Mouse (Mus musculus) A20 (cell line): Measurements from ENCODE around the gene Phospho2.

Source experiments
- DNase-seq: peaks from one replicate; pipeline ENCODE4 v3.0.0-alpha.2; 2011; ENCODE audit warnings: low read depth, low spot score

Phospho2 gene

DNA sequence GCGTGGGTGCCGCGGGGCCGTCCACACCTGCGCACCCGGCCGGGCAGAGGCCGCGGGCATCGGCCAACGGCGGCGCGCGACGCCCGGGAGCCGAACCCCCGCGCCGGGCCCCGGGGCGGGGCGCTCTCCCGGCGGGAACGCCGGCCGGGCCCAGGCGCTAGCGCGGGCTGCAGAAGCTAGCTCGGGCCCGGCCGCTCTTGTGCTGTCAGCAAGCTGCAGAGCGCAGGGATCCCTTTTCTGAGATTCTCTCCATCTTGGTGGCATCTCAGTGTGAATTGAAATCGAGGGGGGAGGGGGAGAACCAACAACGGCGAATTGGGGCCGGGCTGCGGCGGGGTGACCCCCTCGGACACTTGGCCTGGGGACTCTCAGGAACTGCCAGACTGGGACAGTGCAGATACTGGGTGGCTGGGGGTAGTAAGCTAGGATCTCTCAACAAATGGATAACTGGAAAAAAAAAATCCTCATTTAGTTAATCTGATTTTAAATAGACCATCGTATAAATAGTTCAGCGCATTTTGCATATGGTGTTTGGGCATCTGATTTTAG lies 33.8 kb downstream of the Phospho2 start:
- DNase-seq: no peak

DNA sequence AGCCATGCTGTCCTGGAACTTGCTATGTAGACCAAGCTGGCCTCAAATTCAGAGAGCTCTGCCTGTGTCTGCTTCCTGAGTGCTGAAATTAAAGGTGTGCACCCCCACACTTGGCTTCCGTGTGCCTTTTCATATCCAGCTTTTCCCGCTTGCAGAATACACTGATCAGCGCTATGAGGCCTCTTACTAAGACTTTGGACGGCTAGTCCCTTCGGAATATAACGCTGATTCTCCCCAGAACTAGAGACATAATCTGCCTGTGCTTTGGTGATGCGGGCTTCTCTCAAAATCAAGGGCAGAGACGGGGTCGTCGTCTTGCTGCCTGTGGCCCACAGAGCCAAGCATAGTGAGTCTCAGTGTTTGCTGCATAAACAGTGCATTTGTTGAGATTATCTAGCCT lies 36.5 kb downstream of the Phospho2 start:
- no peak for DNase-seq

DNA sequence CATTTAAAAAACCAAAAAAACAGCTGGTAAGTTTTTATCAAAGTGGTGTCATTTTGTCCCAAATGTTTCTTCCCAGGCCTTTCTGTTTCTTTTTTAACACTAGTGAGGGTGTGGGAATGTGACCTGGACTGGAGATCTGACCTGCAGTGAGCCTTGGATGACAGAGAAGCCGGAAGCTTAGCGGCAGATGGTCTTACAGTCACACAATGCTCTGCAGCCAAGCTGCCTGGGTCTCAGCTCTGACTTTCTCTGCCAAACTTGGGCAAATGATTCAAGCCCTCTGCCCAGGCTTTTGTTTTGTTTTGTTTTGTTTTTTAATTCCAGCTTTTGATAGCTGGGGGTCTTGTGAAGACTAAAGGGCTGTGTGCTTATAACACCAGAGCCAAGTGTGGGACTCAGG lies 37.0 kb downstream of the Phospho2 start:
- no peak for DNase-seq

DNA sequence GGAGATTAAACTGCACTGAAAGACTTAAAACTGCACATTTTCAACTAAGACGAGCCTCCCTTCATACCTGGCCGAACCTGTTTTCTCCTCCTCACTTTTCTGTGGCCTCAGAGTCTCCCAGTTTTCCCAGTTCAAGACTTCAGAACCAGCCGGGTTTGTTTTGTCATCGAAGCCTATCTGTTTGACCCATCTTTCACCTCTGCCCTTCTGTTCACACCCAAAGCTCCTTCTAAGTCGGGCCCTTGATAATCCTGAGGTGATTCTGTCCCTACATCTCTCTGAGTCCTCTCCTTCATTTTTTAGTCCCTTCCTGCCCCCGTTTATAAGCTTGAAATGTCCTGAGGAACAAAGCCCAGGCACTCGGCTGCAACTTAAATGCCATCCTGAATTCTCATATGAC lies 38.6 kb downstream of the Phospho2 start:
- no peak for DNase-seq

DNA sequence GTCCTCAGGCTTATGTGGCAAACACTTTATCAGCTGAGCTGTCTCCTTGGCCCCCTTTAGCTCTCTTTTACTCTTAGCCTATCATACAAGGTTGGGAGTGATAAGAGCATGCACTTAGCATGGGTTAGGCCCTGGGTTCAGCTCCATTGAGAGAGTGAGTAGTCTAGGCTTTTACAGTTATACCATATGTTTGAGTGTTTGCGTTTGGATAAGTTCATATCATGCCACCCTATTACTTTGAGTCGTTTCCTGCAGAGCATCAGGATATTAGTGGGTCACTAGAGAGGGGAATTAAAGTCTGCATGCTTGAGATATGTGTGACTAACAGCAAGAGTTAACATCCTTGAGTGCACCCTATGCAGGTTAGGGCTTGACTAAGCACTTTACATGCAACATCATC lies 40.3 kb downstream of the Phospho2 start:
- no peak for DNase-seq

DNA sequence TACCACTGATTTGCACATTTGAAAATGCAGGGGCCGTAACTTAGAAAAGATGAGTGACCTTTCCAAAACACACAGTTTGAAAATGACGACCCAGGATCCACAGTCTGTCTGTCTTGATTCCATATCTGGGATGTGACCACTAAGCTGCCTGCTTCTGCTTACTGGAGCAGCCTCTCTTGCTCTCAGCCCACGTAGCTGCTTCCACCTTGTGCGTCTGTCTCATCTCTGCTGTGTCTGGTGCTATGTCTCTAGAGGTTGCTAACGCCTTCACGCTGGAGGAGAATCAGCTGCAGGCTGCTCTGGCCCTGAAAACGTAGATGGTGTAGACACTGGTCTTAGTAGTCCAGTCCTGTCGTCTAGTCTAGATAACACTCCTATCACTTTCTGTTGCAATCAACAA lies 40.7 kb downstream of the Phospho2 start:
- DNase-seq: no peak

DNA sequence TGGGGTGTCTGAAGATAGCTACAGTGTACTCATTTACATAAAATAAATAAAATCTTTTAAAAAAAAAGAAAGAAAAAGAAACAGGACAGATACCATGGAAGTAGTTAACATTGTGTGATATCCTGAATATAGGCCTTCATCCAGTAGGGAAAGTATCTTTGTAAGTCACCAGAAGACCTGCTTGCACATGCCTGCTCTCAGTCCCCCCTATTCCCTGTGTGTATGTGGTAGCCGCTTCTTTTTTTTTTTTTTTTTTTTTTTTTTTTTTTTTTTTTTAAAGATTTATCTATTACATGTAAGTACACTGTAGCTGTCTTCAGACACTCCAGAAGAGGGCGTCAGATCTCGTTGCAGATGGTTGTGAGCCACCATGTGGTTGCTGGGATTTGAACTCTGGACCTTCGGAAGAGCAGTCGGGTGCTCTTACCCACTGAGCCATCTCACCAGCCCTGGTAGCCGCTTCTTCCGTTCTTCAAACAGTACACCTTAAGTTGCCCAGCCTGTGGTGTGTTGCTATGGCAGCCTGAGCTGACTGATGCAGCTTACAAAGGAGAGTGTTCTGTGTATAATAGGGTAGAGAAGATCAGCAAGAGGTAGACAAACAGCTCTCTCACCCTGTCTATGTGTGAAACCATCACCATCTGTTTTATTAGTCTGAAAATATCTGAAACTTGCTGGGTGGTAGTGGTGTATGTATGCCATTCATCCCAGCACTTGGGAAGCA lies 48.0 kb downstream of the Phospho2 start:
- DNase-seq: peak; percentile 11

DNA sequence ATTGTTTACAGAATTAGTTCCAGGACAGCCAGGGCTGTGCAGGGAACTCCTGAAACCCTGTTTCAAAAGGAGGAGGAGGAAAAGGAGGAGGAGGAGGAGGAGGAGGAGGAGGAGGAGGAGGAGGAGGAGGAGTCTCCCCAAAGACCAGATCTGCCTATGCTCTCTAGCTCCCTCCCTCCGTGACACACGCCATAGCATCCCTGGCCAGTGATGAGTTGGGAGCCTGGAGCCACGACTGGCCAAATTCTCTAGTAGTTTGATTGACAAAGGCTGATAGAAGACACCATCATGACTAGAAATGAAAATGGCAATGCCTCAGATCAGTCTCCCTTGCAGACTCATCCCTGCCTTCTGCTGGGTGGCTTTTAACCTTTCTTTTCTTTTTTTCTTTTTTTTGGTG lies 48.6 kb downstream of the Phospho2 start:
- no peak for DNase-seq

DNA sequence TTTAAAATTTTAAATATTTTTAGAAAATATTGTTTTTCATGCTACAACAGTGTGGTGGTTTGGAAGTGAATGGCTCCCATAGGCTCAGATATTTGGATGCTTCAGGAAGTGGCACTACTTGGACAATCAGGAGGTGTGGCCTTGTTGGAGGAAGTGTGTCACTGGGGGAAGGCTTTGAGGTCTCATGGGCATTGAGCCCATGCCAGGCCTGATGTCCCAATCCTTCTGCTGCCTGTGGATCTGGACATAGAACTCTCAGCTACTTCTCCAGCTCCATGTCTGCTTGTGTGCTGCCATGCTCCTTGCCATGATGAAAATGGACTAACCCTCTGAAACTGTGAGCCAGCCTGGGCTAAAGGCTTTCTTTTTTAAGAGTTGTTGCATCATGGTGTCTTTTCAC lies 49.3 kb downstream of the Phospho2 start:
- DNase-seq: no peak

DNA sequence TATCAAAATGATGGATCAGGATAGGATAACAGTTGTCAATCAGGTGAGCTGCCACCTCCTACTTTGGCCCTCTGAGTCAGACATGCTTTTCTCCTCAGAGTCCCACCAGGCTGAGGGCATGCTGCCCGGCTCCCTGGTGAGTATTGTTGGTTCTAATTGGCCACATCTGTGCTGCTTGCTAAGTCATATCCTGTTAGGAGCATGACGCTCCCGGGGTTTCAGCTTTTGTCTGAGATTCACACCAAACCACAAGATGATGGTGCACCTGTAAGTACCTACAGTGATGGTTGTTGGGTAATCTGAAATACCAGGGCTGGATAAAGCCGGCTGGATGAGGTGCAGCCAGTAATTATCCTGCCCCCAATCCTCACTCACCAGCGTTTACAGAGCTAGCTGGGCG lies 50.8 kb downstream of the Phospho2 start:
- DNase-seq: no peak

DNA sequence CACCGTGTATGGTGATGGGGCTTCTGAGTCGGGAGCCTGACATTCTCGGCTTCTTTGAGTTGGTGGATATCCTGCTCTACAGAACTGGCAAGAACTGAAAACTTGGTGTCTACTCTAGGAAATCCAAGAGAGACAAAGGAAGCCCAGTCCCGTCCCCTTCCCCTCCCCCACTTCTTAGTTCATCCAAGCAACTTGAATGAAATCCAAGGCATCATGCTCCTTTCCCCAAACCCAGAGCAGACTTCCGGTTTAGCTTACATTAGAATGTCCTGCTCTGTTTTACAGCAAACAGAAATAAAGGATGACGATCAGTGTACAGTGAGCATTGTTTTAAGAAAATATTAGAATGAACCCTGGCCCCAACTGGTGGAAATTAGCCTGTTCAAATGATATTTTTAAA lies 59.8 kb downstream of the Phospho2 start:
- DNase-seq: no peak
